Mouse (Mus musculus) embryo, embryonic 9.5 days (tissue): ENCODE measurements around the gene Pde10a.
A peak's percentile ranks its signal among the peaks of the same experiment; 100 is the strongest.
"Not testable (repeated sequence)": the region's sequence is repeated elsewhere in the genome, so short reads cannot be mapped to it uniquely, and the experiment has no call there.

Source experiments
- DNase-seq: peaks from one replicate; pipeline ENCODE4 v3.0.0-alpha.2; 2017; ENCODE audit errors: extremely low spot score

The Pde10a gene

DNA sequence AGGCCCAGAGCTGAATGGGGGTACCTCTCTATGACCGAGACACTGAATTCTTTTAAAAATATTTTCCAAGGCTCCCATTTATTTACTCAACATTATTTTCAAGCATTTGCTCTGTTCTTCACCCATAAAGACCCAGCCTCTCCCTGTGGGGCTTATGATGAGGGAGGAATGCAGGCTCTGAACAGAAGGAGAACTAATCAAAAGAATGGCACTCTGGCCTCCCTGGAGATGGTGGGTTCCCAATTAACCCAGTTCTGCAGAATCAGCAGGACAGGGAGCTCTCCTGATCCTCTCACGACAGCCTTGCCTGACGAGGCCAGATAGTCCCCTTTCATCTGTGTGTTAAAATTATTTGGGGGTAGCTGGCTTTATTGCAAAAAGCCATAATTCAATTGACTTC, 117.2 kb downstream of the Pde10a start:
- no peak for DNase-seq

DNA sequence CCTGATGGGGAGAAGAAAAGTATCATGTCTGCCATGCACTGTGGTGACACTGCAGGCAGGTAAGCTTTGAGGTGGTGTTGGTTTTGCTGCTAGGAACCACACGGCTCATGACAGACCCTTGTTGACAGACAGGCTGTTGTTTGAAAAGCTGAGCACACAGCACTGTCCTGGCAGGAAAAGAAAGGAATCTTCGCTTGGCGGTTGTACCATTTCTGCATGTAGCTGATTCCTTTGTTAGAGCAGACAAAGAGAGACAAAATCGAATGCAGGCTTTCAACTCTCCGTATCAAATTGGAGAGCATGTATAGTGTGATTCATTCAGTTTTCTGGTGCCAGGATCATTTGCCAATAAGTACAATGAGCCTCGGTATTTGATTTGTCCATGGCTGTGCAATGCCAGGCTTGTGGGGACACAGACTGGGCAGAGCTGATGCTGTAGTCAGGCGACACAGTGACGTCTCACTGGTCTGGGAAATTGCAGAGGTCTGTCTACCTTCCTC, 122.2 kb downstream of the Pde10a start:
- DNase-seq = no peak

DNA sequence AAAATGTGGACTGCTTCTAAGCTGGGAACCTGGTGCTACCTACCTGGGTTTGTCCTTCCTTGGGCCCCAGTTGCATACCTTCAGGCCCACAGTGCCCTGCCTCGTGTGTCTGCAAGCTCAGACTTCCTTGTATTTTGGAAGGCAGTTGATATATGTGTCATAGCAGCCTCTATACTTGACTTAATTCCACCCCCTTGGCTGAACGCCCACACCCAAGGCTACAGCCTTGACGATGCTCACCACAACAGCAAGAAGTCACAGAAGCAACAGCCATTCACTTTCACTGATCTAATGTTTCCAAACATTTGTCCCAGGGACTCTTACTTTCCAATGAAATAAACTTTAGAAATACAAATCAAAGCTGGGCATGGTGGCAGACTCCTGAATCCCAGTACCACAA, 123.1 kb downstream of the Pde10a start:
- no peak for DNase-seq

DNA sequence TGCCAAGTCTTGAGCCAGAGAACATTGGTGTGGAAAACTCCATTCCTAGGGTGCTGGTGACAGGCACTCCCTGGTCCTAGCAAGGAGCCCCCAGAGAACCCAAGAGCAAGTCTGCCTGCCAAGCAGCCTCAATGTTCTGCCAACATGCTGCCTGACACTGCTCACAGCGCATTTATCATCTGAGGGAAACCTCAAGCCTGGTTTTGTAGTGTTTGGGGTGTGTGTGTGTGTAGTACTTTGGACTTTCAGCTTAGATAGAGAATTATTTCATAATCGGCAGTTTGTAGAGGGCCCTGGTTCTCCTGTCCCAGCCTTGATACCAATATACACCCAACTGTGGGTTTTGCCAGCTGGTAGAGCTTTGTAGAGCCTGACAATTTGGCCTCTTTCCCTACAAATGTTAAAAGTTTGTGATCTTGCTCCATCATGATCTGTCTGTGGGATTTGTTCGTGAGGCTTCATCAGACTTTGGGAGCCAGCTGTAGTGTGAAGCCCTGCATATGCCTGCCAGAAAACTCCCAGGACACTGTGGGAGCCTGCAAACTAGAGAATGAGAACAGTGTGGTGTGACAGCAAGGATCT, 127.6 kb downstream of the Pde10a start:
- DNase-seq = no peak

DNA sequence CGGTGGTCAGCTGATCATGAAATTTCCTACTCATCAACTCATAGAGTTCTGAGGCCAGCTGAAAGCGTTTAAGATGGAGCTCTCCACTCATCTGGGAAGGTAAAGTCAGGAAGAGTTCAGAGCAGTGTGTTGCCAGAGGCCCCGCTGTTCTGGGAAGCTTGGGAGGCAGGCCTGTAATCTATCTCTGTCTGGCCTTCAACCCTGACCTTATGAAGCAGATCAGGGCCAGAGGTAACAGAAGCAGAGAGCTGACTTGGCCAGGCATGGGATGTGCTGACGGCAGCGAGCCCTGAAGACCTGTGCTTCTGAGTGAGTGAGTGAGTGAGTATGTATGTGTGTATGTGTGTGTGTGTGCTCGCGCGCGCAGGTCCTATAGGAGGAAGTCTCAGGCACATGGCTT, 132.5 kb downstream of the Pde10a start:
- DNase-seq = peak; percentile 19

DNA sequence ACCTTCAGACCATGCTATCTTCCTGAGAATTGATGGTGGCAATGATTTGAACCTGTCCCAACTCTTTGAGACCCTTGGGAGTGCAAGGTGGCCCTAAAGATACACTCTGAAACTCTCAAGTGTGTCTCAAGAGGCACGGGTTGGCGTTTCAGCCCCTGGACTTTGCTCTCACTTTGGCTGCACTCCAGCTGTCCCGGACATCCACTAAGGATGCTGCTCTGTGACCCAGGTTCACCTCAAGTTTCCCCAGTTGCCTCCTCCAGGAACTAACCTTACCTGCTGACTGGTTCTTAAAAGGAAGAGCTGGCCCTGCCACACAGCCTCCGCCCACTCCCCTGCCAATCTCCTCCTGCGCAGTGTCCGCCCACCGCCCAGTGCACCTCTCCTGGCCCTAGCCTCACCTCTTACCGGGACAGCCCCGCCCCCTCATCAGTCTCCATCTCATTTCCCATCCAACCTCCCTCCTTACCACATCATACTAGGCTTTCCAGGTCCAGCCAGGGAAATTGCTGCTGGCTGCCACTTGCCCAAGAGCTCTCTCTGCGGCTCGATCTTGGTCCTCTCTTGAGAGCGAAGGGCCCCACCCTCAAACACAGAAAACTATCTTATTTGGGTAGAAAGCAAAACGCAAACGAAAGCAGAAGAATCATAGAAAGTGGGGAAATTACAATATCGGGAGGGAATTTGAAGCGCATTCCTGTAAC, 133.7 kb downstream of the Pde10a start:
- no peak for DNase-seq

DNA sequence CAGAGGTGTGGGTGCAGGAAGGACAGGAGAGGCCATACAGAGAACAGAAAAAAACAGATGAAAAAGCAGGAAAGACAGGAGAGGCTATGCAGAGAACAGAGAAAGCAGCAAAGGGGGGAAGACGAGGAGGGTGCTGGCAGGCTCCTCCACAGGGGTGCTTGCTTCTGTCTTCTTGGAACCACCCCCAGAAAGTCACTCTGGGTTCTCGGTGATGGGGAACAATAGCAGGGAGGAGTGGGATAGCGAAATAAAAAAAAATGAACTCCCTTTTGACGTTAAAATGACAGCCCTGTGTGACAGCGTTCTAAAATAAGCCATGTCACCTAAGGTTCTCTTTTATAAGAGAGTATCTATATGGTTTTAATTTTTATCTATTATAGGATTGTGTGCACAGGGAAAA, 141.7 kb downstream of the Pde10a start:
- DNase-seq = no peak

DNA sequence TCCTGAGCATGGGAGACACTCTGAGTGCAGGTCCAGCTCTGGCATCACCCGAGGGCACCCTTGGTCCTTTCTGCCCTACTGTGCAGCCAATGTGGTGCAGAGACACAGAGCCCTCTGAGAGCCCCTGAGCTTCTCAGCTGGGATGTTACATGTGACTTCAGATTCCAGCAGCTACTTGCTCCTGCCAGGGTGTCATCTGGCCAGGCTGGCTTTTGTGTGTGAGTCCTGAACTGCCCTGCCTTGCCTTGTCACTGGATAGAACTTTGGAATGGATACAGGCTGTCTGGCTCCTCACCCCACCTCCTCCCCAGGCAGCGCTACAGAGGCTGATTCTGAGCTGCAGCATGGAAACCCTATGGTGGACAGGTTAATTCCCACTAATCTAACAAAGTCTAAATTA, 149.5 kb downstream of the Pde10a start:
- DNase-seq = no peak

DNA sequence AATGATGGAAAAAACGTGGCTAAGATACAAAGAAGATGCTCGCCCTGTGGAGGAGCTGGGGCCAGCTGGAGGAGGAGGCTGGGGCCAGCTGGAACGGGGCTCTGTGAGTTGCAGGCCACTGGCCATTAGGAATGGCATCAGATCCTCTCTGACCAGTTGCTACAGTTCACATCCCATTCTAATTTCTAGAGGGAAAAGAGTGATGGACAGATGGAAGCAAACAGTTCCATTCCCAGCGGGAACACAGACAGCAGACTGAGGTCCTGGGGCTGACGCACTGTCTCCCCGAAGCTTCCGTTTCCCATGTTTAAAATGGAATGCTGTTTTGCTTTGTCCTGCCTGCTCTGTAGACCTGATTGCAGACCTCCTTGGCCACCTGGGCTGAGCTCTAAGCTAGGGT, 161.2 kb downstream of the Pde10a start:
- DNase-seq = no peak

DNA sequence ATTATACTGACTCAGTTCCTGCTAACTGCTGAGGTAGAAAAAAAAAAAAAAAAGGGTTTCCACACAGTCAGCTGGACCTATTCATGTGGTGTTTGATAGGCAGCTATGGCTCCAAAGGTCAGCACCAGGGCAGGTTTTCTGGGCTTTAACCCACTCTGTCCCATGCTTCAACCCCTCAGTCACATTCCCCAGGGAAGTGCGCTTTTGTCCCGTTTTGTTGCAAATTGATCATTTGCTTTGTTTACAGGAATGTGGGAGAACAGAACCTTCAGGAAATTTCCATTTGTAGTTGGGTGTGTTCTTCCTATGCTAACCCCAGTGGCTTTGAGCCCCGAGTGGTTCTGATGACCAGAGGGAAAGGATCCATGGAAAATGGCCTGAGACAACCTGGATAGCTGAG, 162.9 kb downstream of the Pde10a start:
- no peak for DNase-seq

DNA sequence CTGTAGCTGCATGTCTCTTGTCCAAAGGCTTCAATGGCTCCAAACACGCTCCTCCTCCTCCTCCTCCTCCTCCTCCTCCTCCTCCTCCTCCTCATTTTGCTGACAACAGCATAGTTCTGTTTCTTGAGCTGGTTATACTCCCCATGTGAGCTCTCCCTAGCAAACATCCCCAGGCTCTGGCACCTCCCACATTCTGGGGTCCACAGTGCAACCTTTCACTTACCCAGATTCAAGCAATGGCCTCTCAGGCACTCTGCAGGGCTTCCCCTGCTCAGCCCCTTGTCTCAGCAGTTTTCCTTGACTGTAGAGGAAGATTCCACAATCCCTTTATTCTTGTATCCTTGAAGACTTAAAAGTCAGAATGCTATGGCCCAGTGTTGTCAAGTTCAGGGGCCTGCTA, 173.1 kb downstream of the Pde10a start:
- no peak for DNase-seq

DNA sequence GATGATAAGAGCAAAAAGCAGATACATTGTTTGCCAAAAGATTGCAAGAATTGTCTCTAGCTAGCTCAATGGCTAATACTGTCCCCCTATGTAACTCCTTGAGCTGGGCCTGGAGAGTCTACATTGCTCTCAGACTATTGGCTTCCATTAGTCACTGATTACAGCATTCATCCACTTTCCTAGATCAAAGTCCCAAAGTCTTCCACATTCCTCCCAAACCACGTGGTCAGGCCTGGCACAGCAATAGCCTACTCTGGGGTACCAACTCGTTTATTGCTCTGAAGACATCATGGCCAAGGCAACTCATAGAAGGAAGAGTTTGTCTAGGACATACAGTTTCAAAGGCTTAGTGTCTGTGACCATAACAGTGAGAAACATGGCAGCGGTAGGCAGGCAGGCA, 173.6 kb downstream of the Pde10a start:
- no peak for DNase-seq

DNA sequence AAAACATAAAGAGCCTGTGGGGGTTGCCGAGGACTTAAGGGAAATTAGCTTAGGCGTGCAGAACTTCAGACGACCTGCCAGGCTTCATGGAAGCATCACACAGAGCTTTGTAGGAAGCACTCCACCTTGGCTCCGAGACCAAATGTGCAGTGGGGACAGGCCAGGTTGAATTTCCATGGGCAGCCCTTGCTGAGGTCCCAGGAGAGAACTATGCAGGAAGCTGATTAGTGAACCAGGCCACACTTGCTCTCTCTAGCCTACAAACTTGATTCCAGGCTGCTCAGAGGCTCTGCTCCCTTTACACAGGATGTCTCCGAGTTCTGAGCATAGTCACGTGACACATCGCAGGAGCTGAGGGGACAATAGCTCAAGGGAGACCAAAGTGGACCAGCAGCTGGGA, 175.9 kb downstream of the Pde10a start:
- DNase-seq = no peak

DNA sequence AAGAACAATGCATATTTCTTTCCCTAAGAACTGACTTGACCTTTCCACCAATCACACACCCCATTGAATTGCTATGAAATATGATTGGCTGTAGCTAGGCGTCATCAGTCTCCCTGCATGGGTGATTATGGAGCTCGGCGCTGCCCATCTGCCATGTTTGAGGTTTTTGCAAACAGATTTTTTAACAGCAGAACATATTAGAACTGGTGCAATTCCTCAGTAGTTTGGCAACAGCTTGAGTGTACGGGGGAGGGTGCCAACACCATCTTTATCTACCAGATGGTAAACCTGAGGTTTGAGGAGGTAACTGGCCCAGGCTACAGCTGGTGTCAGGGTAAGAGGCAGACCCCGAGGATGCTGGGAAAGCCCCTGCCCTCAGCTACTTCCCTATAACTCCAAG, 177.3 kb downstream of the Pde10a start:
- no peak for DNase-seq

DNA sequence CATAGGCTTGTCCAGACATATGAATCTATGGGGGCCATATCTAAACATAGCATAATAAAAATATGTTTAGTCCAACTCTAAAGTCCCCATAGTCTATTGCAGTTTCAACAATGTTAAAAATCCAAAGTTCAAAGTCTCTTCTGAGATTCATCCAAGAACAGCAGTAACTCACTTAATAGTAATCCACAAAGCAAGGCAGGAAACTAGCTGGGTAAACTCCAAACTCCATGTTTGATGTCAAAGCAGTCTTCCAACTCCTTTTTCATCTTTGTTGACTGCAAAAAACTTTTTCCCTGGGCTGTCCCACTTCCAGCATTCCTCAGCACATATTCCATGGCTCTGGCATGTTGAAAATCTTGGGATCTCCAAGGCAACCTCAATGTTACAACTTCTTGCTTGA, 182.8 kb downstream of the Pde10a start:
- no peak for DNase-seq

DNA sequence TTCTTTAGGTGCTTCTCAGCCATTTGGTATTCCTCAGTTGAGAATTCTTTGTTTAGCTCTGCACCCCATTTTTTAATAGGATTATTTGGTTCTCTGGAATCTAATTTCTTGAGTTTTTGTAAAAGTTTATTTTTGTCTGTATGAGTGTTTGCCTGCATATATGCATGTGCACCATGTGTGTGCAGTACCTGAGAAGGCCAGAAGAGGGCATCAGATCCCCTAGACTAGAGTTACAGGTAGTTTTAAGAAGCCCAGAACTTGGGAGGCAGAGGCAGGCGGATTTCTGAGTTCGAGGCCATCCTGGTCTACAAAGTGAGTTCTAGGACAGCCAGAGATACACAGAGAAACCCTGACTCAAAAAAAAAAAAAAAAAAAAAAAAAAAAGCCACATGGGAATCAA, 187.6 kb downstream of the Pde10a start:
- DNase-seq = not testable (repeated sequence)

DNA sequence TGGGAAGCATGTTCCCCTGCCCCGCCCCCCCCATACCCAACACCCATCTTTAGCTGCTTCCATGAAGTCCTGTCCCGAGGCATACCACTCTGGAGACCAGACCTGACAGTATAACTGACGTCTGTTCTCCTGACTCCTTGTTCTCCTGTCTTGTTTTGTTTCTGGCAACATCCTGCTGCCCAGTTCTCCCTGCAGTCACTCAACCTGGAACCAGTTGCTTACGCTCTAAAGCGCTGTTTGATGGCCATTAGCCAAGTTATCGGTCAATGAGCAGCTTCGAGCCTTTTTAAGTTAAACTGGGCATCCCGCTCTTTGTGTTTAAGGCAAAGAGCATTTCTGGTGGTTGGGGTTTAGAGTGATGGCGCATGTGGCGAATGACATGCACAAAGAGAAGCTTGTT, 195.8 kb downstream of the Pde10a start:
- no peak for DNase-seq

DNA sequence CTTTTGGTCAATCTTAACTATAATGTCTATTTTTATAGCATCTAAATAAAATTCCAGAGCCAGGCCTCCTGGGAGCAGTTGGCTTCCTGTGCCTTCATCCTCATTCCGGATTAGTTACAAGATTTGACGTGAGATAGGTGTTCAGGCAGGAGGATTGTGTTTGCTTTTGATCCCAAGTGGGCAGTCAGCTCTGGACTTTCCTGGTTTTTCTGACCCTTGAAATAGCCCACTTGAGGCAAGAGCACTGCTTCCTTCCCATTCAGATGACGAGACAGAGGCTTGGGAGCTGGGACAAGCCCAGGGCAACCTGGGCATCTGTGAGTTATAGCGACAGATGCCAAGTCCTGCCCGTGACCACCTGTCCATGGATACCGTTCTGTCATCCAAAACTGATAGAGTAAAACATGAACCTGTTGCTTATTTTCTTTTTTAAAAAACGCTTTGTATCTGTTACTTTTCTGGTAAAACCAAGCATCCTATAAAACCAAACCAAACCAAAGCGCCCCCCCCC, 199.3 kb downstream of the Pde10a start:
- DNase-seq = no peak

DNA sequence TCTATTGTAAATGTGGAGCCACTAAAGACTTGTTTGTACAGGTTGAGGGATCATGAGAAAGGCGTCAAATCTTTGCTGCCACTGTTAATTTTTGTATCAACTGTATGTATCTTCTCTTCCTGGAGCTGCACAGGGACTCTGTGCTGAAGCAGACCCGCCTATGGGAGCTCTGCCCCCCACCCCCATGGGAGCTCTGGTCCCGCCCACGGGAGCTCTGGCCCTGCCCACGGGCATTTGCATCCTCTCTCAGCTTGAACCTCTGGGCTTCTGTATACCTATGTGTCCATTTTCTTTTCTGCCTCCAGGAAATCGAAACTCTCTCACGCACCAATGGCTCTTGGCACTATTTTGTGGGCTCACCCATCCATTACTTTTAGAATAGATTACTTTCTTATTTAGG, 203.5 kb downstream of the Pde10a start:
- no peak for DNase-seq

DNA sequence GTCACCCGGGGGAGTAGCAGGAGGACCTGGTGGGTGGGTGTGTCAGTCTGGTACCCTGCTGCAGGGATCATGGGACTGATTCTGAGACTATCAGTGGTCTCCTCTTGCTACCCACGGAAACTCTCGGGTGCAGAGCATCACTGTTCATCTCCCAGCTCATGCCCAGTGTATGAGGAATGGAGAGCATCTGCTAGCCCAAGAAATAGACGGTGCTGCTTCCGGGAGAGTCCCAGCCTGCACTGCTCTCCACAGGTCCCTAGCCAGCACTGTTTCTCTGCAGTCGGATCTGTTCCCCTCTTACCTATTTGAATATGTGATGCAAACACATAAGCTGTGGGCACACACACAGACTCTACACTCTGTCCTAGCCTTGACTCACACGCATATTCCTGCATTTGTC, 204.6 kb downstream of the Pde10a start:
- DNase-seq = no peak

DNA sequence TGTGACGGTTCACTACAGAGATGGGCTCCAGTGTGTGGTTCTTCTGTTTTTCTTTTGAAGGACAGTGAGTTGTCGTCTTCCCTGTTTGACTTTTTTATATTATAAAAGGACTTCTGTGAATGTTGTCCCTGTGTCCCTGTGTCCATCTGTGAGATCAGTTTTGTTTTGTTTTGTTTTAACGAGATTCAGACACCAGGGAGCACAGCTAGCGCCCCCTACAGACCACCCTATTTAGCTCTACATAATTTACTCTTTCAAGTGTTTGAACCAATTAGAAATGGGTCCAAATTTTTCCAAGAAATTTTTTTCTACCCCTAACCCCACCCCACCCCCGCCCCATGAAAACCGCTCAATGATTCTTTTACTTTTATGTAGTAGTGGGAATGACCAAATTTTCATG, 205.9 kb downstream of the Pde10a start:
- no peak for DNase-seq

DNA sequence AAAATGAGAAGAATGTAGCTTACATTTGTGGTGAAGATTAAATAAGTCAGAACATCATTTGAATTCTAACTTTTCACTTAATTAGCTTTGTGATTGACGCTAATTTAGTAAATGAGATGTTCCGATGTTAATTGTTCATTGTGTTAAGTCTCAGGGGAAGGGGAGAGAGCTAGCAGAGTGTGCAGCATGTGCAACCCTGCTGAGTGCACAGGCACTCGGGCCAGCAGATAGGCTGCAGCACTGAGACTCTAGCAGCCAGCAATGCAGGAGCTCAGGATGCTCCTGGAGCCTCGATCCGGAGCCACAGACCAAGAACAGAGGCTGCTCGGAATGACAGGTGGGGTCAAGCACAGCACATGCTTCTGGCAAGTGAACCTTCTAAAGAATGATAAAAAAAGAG, 211.1 kb downstream of the Pde10a start:
- DNase-seq = no peak

DNA sequence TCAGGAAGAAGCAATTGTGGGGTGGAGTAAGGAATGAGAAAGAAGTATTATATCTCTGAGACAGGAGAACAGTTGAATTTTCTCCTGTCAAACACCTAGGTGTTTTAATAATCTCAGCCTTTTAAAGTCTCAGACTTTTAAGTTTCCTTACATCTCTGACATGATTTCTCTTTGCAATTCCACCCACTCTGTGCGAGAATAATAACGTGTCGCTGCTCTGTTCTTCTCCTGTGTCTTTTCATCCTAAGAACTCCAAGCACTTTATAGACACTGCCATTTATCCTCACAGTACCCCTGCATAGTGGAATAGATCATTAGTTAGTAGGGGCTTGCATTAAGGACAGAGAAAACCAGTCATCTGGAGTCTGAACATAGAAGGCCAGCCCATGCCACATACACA, 217.6 kb downstream of the Pde10a start:
- DNase-seq = no peak

DNA sequence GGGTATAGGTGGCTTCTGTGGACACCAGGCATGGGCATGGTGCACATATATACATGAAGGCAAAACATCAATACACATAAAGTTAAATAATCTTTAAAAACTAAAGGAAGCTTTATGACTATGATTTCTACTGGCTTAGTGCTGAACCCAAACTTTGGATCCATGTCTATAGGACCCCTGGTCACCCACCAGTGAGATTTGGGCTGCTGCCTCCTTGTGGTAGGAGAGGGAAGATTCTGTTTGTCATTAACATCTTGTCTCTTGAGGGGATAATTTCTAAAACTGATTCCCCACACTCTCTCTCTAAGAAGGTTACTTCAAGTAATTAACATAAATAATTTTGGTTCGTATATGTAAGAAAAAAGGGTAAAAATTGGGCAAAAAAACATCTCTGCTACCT, 220.2 kb downstream of the Pde10a start:
- DNase-seq = no peak
